11 mouse cellular contexts compared by ENCODE assay signal in genomic region chr14:52003981-52004495, GRCm38 (mm10). TPM values are rescaled to one million over a fixed set of nuclear protein-coding genes. Genes with fewer than 3 reads are reported as not detected.
DNase-seq lines count a peak whose midpoint lies in the region; ATAC-seq and TF ChIP-seq lines count a peak whose summit lies in the region.
"Had no signal": no experiment of that assay in that cellular context is flagged by ENCODE, and none has a peak within 500 bp of the region (broad histone marks: within the 10 kb centered on the region; RNA-seq: fewer than 3 reads in every experiment).

No protein-coding gene starts in this region.

- no peak overlapping the region for H3K4me3 ChIP-seq in intestine, embryonic 14.5 days (ENCODE audit: low read depth, low read length)
- no peak overlapping the region for H3K4me3 ChIP-seq in intestine, embryonic 16.5 days (ENCODE audit: low read length)
- peak overlapping the region; percentile 68 for H3K4me3 ChIP-seq in olfactory bulb, adult 2 months (ENCODE audit: insufficient read depth, low read depth, low read length)

- no peak for TF ChIP-seq POLR2A in olfactory bulb, adult 2 months (IDR thresholded peaks at IDR 0.05; ENCODE audit: insufficient read depth, low read depth, low read length)

- 35% methylated on average over 16 of the region's 16 CpGs for WGBS in intestine, embryonic 14.5 days
- WGBS in intestine, embryonic 16.5 days, result 45% methylated on average over 16 of the region's 16 CpGs
- 4% methylated on average over 16 of the region's 16 CpGs for WGBS in olfactory bulb, adult 2 months

- no peak for TF ChIP-seq CTCF in olfactory bulb, adult 2 months (IDR thresholded peaks at IDR 0.05; ENCODE audit: insufficient read depth, low read depth, low read length)

- H3K27me3 ChIP-seq in intestine, embryonic 14.5 days (replicated peaks; ENCODE audit: control insufficient read depth, insufficient read depth, low read length), result no peaks in the 10 kb centered on the region
- no peaks in the 10 kb centered on the region for H3K27me3 ChIP-seq in intestine, embryonic 16.5 days (replicated peaks; ENCODE audit: control insufficient read depth, insufficient read depth, low read length)

- peaks cover 1% of the 10 kb centered on the region; the same call in 1 of the 2 replicates for H3K4me1 ChIP-seq in intestine, embryonic 14.5 days (replicated peaks; ENCODE audit: control insufficient read depth, insufficient read depth, low read length)
- H3K4me1 ChIP-seq in intestine, embryonic 16.5 days (ENCODE audit: control insufficient read depth, insufficient read depth, low read length), result peaks cover 8% of the 10 kb centered on the region
- peaks cover 43% of the 10 kb centered on the region for H3K4me1 ChIP-seq in olfactory bulb, adult 2 months (ENCODE audit: control insufficient read depth, insufficient read depth, low read length)

- no peak for DNase-seq in intestine, embryonic 14.5 days (ENCODE audit: low spot score)
- DNase-seq in cerebellum, adult 9-11 months, result peak; percentile 75
- DNase-seq in left cerebral cortex, postnatal 14 days (ENCODE audit: low spot score in 2 of 2), result peak; percentile 82 to 96
- DNase-seq in urinary bladder, adult 2 months (ENCODE audit: low spot score), result no peak
- no peak for DNase-seq in urinary bladder, postnatal 14 days (ENCODE audit: low spot score)

- peak; percentile 25; the same call in 1 of the 2 replicates for ATAC-seq in intestine, embryonic 14.5 days (replicated peaks; ENCODE audit: low FRiP score, low TSS enrichment, low read depth)
- no peak for ATAC-seq in intestine, embryonic 16.5 days
- peak; percentile 60 for ATAC-seq in granulocyte monocyte progenitor cell, adult 5-6 weeks (replicated peaks; ENCODE audit: poor library complexity, severe bottlenecking)

- H3K27ac ChIP-seq in intestine, embryonic 14.5 days (ENCODE audit: low read depth), result peak overlapping the region; percentile 1; the same call in 1 of the 2 replicates
- no peak overlapping the region for H3K27ac ChIP-seq in intestine, embryonic 16.5 days (ENCODE audit: low read length)
- H3K27ac ChIP-seq in olfactory bulb, adult 2 months (ENCODE audit: insufficient read depth, low read depth, low read length), result peak overlapping the region; percentile 96

- intact Hi-C loops in left cerebral cortex, postnatal 14 days (cut with DNase I), result no loop called here

- H3K9ac ChIP-seq in intestine, embryonic 14.5 days (ENCODE audit: low read length), result no peak overlapping the region
- H3K9ac ChIP-seq in intestine, embryonic 16.5 days (ENCODE audit: low read depth, low read length), result no peak overlapping the region

- H3K4me2 ChIP-seq in intestine, embryonic 14.5 days (ENCODE audit: low read length), result no peak overlapping the region
- H3K4me2 ChIP-seq in intestine, embryonic 16.5 days (ENCODE audit: low read depth, low read length), result no peak overlapping the region

- peaks cover 90% of the 10 kb centered on the region for H3K36me3 ChIP-seq in intestine, embryonic 14.5 days (ENCODE audit: control insufficient read depth, insufficient read depth, low read length)
- H3K36me3 ChIP-seq in intestine, embryonic 16.5 days (ENCODE audit: control insufficient read depth, insufficient read depth, low read length), result peaks cover 34% of the 10 kb centered on the region

- H3K9me3 ChIP-seq in intestine, embryonic 14.5 days (ENCODE audit: control insufficient read depth, low read length), result no peaks in the 10 kb centered on the region
- H3K9me3 ChIP-seq in intestine, embryonic 16.5 days (ENCODE audit: control insufficient read depth, low read length), result no peaks in the 10 kb centered on the region

RNA-seq across cellular contexts. Expression of gene Tmem253, which starts 11.4 kb away (rescaled TPM):
- polyA plus RNA-seq in intestine, embryonic 14.5 days (2014; fragmentation: Nextera tagmentation; extraction: Ambion mirVana), result 6.8 and 8.5 TPM in 2 replicates
- 99.0 and 118 TPM in 2 replicates for polyA plus RNA-seq in intestine, embryonic 16.5 days (2015; fragmentation: Nextera tagmentation; extraction: Ambion mirVana)
- total RNA-seq in granulocyte monocyte progenitor cell, adult 5-6 weeks (2014; fragmentation: Nextera tagmentation), result not detected in 2 replicates
- total RNA-seq in granulocyte monocyte progenitor cell, adult 5-6 weeks (2017), result not detected in 2 replicates
- total RNA-seq in left cerebral cortex, postnatal 14 days (2021), result under 1 TPM; 0.36 to 0.77 TPM
- not detected in 2 replicates for polyA plus RNA-seq in olfactory bulb, adult 2 months (2012; ENCODE audit: insufficient read depth, insufficient read length, low replicate concordance, missing spikeins)
- polyA plus RNA-seq in urinary bladder, adult 2 months (2012; rRNA removed), result 1.1 and 1.5 TPM in 2 replicates
- total RNA-seq: neutrophil, adult 5-6 weeks had no signal

RNA-seq across cellular contexts. Expression of gene Zfp219, which starts 16.5 kb away (rescaled TPM):
- 31.9 and 34.0 TPM in 2 replicates for polyA plus RNA-seq in intestine, embryonic 14.5 days (2014; fragmentation: Nextera tagmentation; extraction: Ambion mirVana)
- 19.7 and 20.5 TPM in 2 replicates for polyA plus RNA-seq in intestine, embryonic 16.5 days (2015; fragmentation: Nextera tagmentation; extraction: Ambion mirVana)
- total RNA-seq in granulocyte monocyte progenitor cell, adult 5-6 weeks (2014; fragmentation: Nextera tagmentation), result 11.3 and 20.1 TPM in 2 replicates
- 13.6 and 17.0 TPM in 2 replicates for total RNA-seq in granulocyte monocyte progenitor cell, adult 5-6 weeks (2017)
- 10 to 100 TPM; 29.5 to 33.6 TPM for total RNA-seq in left cerebral cortex, postnatal 14 days (2021)
- polyA plus RNA-seq in olfactory bulb, adult 2 months (2012; ENCODE audit: insufficient read depth, insufficient read length, low replicate concordance, missing spikeins), result not detected in 2 replicates
- polyA plus RNA-seq in urinary bladder, adult 2 months (2012; rRNA removed), result 105 and 107 TPM in 2 replicates

RNA-seq across cellular contexts. Expression of gene Arhgef40, which starts 19.5 kb away (rescaled TPM):
- polyA plus RNA-seq in intestine, embryonic 14.5 days (2014; fragmentation: Nextera tagmentation; extraction: Ambion mirVana), result 80.8 and 86.3 TPM in 2 replicates
- polyA plus RNA-seq in intestine, embryonic 16.5 days (2015; fragmentation: Nextera tagmentation; extraction: Ambion mirVana), result 52.0 and 53.0 TPM in 2 replicates
- 8.6 and 14.9 TPM in 2 replicates for total RNA-seq in granulocyte monocyte progenitor cell, adult 5-6 weeks (2014; fragmentation: Nextera tagmentation)
- total RNA-seq in granulocyte monocyte progenitor cell, adult 5-6 weeks (2017), result 10.8 and 11.4 TPM in 2 replicates
- total RNA-seq in left cerebral cortex, postnatal 14 days (2021), result 10 to 100 TPM; 31.9 to 35.2 TPM
- polyA plus RNA-seq in olfactory bulb, adult 2 months (2012; ENCODE audit: insufficient read depth, insufficient read length, low replicate concordance, missing spikeins), result not detected in 2 replicates
- polyA plus RNA-seq in urinary bladder, adult 2 months (2012; rRNA removed), result 44.4 and 53.8 TPM in 2 replicates

RNA-seq across cellular contexts. Expression of gene Olfr221, which starts 38.2 kb away (rescaled TPM):
- not detected in 2 replicates for polyA plus RNA-seq in intestine, embryonic 14.5 days (2014; fragmentation: Nextera tagmentation; extraction: Ambion mirVana)
- polyA plus RNA-seq in intestine, embryonic 16.5 days (2015; fragmentation: Nextera tagmentation; extraction: Ambion mirVana), result not detected in 2 replicates
- total RNA-seq in granulocyte monocyte progenitor cell, adult 5-6 weeks (2014; fragmentation: Nextera tagmentation), result not detected in 2 replicates
- not detected in 2 replicates for total RNA-seq in granulocyte monocyte progenitor cell, adult 5-6 weeks (2017)
- total RNA-seq in left cerebral cortex, postnatal 14 days (2021), result not detected
- polyA plus RNA-seq in olfactory bulb, adult 2 months (2012; ENCODE audit: insufficient read depth, insufficient read length, low replicate concordance, missing spikeins), result not detected in 2 replicates
- not detected in 2 replicates for polyA plus RNA-seq in urinary bladder, adult 2 months (2012; rRNA removed)
- total RNA-seq: ES-E14; neutrophil, adult 5-6 weeks had no signal
- polyA plus RNA-seq: gonadal fat pad, adult 2 months had no signal

Comparison
In these comparisons a context has a peak if more than half of its experiments do, and no peak if none do; other contexts are left out.
1. RNA of gene Tmem253, which starts 11.4 kb away (polyA plus RNA-seq): 99.0 to 118 TPM in intestine, embryonic 16.5 days; 6.8 to 8.5 TPM in intestine, embryonic 14.5 days, 1.1 to 1.5 TPM in urinary bladder, adult 2 months and not detected in olfactory bulb, adult 2 months; every median in the first group is over 10 times any median in the second.
2. DNase-seq: peak in cerebellum, adult 9-11 months (single experiment) and left cerebral cortex, postnatal 14 days (2 of 2); none in intestine, embryonic 14.5 days (single experiment), urinary bladder, adult 2 months (single experiment) and urinary bladder, postnatal 14 days (single experiment).
3. RNA of gene Arhgef40, which starts 19.5 kb away (polyA plus RNA-seq): 80.8 to 86.3 TPM in intestine, embryonic 14.5 days, 52.0 to 53.0 TPM in intestine, embryonic 16.5 days and 44.4 to 53.8 TPM in urinary bladder, adult 2 months; not detected in olfactory bulb, adult 2 months; every median in the first group is over 10 times any median in the second.